Mouse (Mus musculus): Measurements from ENCODE around the gene Trmt6. TPM values are rescaled to one million over a fixed set of nuclear protein-coding genes. Genes with fewer than 3 reads are reported as not detected.

Trmt6 gene
- 38.2 and 42.8 TPM in 2 replicates for polyA plus RNA-seq (2016; fragmentation: Nextera tagmentation; extraction: Ambion mirVana)

DNA sequence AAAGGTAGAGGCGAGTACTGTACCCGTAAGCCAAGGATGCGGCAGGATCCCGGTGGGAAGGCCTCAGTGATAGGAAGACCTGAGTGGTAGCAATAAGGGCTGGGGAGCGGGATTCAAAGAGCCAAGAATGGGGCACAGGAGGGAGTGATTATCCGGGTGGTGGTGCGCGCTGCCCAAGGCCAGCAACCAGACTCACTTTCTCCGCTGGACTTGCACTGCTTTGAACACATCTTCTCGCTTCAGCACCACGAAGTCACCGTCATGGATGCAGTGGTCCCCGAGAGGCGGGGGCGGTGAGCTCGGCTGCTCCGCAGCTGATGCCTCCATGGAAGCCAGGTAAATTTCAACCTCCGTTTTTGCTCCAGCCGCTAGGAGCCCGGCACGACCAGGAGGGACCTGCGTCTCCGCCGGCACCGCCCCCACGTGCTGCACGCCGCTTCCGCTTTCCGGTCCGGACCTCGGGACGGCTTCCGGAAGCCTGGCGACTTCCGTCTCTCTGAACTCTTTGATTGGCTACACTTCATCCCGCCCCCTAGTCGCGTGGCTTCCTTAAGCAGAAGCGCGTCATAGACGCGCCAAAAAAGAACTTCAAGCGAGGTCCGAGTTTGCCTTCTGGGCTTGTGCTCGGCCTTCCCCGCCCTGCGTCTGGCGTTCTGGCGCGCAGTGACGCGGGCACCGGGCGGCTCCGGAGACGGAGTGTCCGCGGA is at the start of gene Trmt6, which contains the start of gene Mcm8:
Gene Trmt6, minus strand, starts transcription at position 448 of the 707 bp plus-strand sequence.
Gene Mcm8, plus strand, starts transcription at position 534 of the 707 bp plus-strand sequence.
- Histone ChIP-seq H3K27me3 (ENCODE audit: low read depth, poor library complexity, severe bottlenecking) (no peaks in the 10 kb centered on the region), H3K27ac (replicated peaks) (peak within 1 kb of the TSS; percentile 90), H3K36me3 (peaks cover 49% of the 10 kb centered on the region), H3K4me1 (peaks cover 23% of the 10 kb centered on the region), H3K9me3 (replicated peaks) (no peaks in the 10 kb centered on the region), H3K4me3 (peak within 1 kb of the TSS; percentile 90)
- DNase-seq (ENCODE audit: low spot score): peak; percentile 95
- under 1% methylated on average over 59 of the region's 59 CpGs for WGBS

GRCm38 (mm10) chr2:132863325-132863724 is 47.5 kb upstream of the Trmt6 start:
- Histone ChIP-seq H3K36me3 (peaks cover 43% of the 10 kb centered on the region), H3K9me3 (replicated peaks) (no peaks in the 10 kb centered on the region), H3K27ac (replicated peaks) (no peak overlapping the region), H3K4me3 (no peak overlapping the region), H3K4me1 (no peaks in the 10 kb centered on the region), H3K27me3 (ENCODE audit: low read depth, poor library complexity, severe bottlenecking) (no peaks in the 10 kb centered on the region)
- no peak for DNase-seq (ENCODE audit: low spot score)
- 98% methylated on average over 2 of the region's 2 CpGs for WGBS

DNA sequence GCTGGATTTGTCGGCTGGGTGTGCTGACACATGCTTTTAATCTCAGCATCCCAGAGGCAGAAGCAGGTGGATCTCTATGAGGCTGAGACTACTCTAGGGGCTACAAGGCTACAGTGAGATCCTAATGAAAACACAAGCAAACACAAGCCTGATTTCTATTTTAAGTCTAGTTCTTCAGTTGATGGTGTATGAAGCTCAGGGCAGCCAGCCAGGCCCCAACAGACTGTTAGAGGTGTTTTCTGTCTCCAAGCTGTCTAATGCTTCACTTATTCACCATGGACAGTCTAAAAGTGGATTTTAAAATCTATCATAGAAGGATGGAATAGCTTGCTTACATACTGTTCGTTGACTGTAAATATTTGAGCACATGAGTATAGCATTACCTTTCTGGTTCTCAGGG is 45.6 kb upstream of the Trmt6 start:
- H3K4me3 ChIP-seq: no peak overlapping the region
- no peaks in the 10 kb centered on the region for H3K9me3 ChIP-seq (replicated peaks)
- peaks cover 36% of the 10 kb centered on the region for H3K36me3 ChIP-seq
- DNase-seq (ENCODE audit: low spot score): no peak
- no peaks in the 10 kb centered on the region for H3K4me1 ChIP-seq
- H3K27ac ChIP-seq (replicated peaks): no peak overlapping the region
- 97% methylated on average over 2 of the region's 2 CpGs for WGBS
- H3K27me3 ChIP-seq (ENCODE audit: low read depth, poor library complexity, severe bottlenecking): no peaks in the 10 kb centered on the region

- H3K36me3 ChIP-seq: peaks cover 35% of the 10 kb centered on the region
- no peaks in the 10 kb centered on the region for H3K4me1 ChIP-seq
- no peaks in the 10 kb centered on the region for H3K9me3 ChIP-seq (replicated peaks)
- no peak for DNase-seq (ENCODE audit: low spot score)
- H3K4me3 ChIP-seq: no peak overlapping the region
- no peak overlapping the region for H3K27ac ChIP-seq (replicated peaks)
- no peaks in the 10 kb centered on the region for H3K27me3 ChIP-seq (ENCODE audit: low read depth, poor library complexity, severe bottlenecking)
Observed at GRCm38 (mm10) chr2:132860435-132860834, 44.6 kb upstream of the Trmt6 start.

- H3K4me3 ChIP-seq: no peak overlapping the region
- no peaks in the 10 kb centered on the region for H3K4me1 ChIP-seq
- no peaks in the 10 kb centered on the region for H3K9me3 ChIP-seq (replicated peaks)
- DNase-seq (ENCODE audit: low spot score): no peak
- WGBS: 86% methylated on average over 5 of the region's 5 CpGs
- no peak overlapping the region for H3K27ac ChIP-seq (replicated peaks)
- peaks cover 45% of the 10 kb centered on the region for H3K36me3 ChIP-seq
- H3K27me3 ChIP-seq (ENCODE audit: low read depth, poor library complexity, severe bottlenecking): no peaks in the 10 kb centered on the region
Observed at GRCm38 (mm10) chr2:132856333-132856732, 40.5 kb upstream of the Trmt6 start.

DNA sequence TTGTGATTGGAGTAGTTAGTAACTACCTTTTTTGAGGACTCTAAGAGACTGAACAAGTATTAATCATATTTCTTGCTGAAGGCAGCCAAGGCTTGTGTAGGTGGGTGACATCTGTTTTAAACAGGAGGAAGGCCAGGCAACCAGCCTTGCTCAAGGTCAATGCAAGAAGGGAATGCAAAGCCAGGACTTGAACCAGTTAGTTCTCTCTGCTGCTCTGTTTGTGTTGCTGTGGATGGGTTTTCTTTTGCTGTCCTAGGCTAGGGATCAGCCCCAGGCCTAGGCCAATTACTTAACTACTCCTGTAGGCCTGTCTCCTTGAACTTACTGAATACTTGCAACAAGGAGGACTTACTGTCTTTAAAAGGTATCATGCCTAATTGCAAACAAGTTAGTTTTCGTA is 37.2 kb upstream of the Trmt6 start:
- H3K36me3 ChIP-seq: peaks cover 57% of the 10 kb centered on the region
- WGBS: 88% methylated on average over 1 of the region's 1 CpGs
- peaks cover 6% of the 10 kb centered on the region for H3K4me1 ChIP-seq
- DNase-seq (ENCODE audit: low spot score): no peak
- H3K9me3 ChIP-seq (replicated peaks): no peaks in the 10 kb centered on the region
- H3K27ac ChIP-seq (replicated peaks): no peak overlapping the region
- no peak overlapping the region for H3K4me3 ChIP-seq
- H3K27me3 ChIP-seq (ENCODE audit: low read depth, poor library complexity, severe bottlenecking): no peaks in the 10 kb centered on the region

- no peak for DNase-seq (ENCODE audit: low spot score)
Observed at GRCm38 (mm10) chr2:132849141-132849540, 33.3 kb upstream of the Trmt6 start.

DNA sequence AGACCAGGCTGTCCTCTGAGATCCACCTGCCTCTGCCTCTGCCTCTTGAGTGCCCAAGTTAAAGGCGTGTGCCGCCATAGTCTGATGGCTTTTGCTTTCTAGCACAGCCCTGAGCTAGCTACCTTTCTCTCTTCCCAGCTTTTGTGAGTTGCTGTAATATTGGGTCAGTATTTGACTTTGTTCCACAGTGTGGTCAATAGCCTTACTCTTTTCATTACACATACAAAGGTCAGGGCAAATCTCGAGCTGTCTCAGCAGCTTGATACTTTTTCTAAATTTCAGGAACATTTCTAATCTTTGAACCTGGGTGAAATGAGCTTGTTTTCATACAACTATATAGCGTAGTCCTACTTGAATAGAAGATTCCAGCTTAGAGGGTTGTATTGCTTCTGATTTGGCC is 32.5 kb upstream of the Trmt6 start:
- Histone ChIP-seq H3K27me3 (ENCODE audit: low read depth, poor library complexity, severe bottlenecking) (no peaks in the 10 kb centered on the region), H3K4me1 (peaks cover 20% of the 10 kb centered on the region), H3K27ac (replicated peaks) (no peak overlapping the region), H3K36me3 (peaks cover 31% of the 10 kb centered on the region), H3K9me3 (replicated peaks) (no peaks in the 10 kb centered on the region), H3K4me3 (peak overlapping the region; percentile 93; the same call in 1 of the 2 replicates)
- no peak for DNase-seq (ENCODE audit: low spot score)
- WGBS: 94% methylated on average over 4 of the region's 4 CpGs

More at GRCm38 (mm10) chr2:132849141-132849540, 33.3 kb upstream of the Trmt6 start:
- Histone ChIP-seq H3K27me3 (ENCODE audit: low read depth, poor library complexity, severe bottlenecking) (no peaks in the 10 kb centered on the region), H3K4me1 (peaks cover 20% of the 10 kb centered on the region), H3K27ac (replicated peaks) (no peak overlapping the region), H3K9me3 (replicated peaks) (no peaks in the 10 kb centered on the region), H3K36me3 (peaks cover 38% of the 10 kb centered on the region), H3K4me3 (no peak overlapping the region)
- 92% methylated on average over 6 of the region's 6 CpGs for WGBS

- Histone ChIP-seq H3K27me3 (ENCODE audit: low read depth, poor library complexity, severe bottlenecking) (no peaks in the 10 kb centered on the region), H3K4me3 (peak overlapping the region; percentile 93), H3K36me3 (peaks cover 35% of the 10 kb centered on the region), H3K9me3 (replicated peaks) (no peaks in the 10 kb centered on the region), H3K27ac (replicated peaks) (0 out of 2 replicates have a peak overlapping the region, but pooled peaks have one; percentile 33), H3K4me1 (peaks cover 20% of the 10 kb centered on the region)
- no peak for DNase-seq (ENCODE audit: low spot score)
- 53% methylated on average over 7 of the region's 7 CpGs for WGBS
Observed at GRCm38 (mm10) chr2:132847581-132847980, 31.7 kb upstream of the Trmt6 start.

GRCm38 (mm10) chr2:132846407-132847358 is 30.8 kb upstream of the Trmt6 start, which contains the start of gene Crls1:
Gene Crls1, plus strand, starts transcription at chr2:132846666.
- H3K27ac ChIP-seq (replicated peaks): peak within 1 kb of the TSS; percentile 92
- no peaks in the 10 kb centered on the region for H3K9me3 ChIP-seq (replicated peaks)
- H3K4me1 ChIP-seq: peaks cover 20% of the 10 kb centered on the region
- H3K4me3 ChIP-seq: peak within 1 kb of the TSS; percentile 93
- peak; percentile 97 for DNase-seq (ENCODE audit: low spot score)
- WGBS: under 1% methylated on average over 96 of the region's 96 CpGs
- H3K27me3 ChIP-seq (ENCODE audit: low read depth, poor library complexity, severe bottlenecking): no peaks in the 10 kb centered on the region
- H3K36me3 ChIP-seq: peaks cover 31% of the 10 kb centered on the region

DNA sequence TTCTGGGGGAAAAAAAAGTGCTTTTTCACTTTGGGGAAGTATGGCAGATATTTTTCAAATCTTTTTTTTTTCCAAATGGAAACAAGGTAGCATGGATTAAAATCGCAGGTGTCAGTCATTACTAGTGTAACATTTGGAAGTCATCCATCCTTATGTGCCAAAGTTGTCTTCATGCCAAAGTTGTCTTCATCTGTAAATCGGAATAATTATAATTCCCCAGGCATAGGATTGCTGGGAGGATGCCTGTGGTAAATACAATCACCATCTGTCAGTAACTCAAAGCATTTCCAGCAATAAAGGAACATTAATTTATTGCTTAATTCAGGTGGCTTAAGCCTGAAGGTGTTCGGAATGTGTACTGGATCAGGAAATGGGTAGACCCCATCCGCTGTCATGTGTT is 25.2 kb upstream of the Trmt6 start:
- Histone ChIP-seq H3K36me3 (peaks cover 63% of the 10 kb centered on the region), H3K9me3 (replicated peaks) (no peaks in the 10 kb centered on the region), H3K4me1 (no peaks in the 10 kb centered on the region), H3K27me3 (ENCODE audit: low read depth, poor library complexity, severe bottlenecking) (no peaks in the 10 kb centered on the region), H3K27ac (replicated peaks) (no peak overlapping the region), H3K4me3 (no peak overlapping the region)
- DNase-seq (ENCODE audit: low spot score): no peak
- WGBS: 95% methylated on average over 4 of the region's 4 CpGs

GRCm38 (mm10) chr2:132802976-132803375 is 12.9 kb downstream of the Trmt6 start:
- Histone ChIP-seq H3K27ac (replicated peaks) (no peak overlapping the region), H3K4me3 (no peak overlapping the region), H3K9me3 (replicated peaks) (no peaks in the 10 kb centered on the region), H3K27me3 (ENCODE audit: low read depth, poor library complexity, severe bottlenecking) (no peaks in the 10 kb centered on the region), H3K4me1 (no peaks in the 10 kb centered on the region), H3K36me3 (peaks cover 56% of the 10 kb centered on the region)
- WGBS: 86% methylated on average over 2 of the region's 2 CpGs
- DNase-seq (ENCODE audit: low spot score): no peak
